Mouse (Mus musculus) bone marrow macrophage, adult 2 months (primary cell): ENCODE results near the gene Ilf3.

Source experiments
- CTCF ChIP-seq: IDR thresholded peaks from 2 replicates; pipeline ENCODE4 v1.5.1; 2012; ENCODE audit warnings: low read depth, mild to moderate bottlenecking, low read length, moderate library complexity
- POLR2A ChIP-seq: IDR thresholded peaks from 2 replicates; pipeline ENCODE4 v1.6.1; 2012; ENCODE audit warnings: mild to moderate bottlenecking, low read depth, low read length, borderline replicate concordance

- TF ChIP-seq CTCF: no peak
- no peak for TF ChIP-seq POLR2A
Measured at GRCm38 (mm10) chr9:21333523-21333922, 34.1 kb upstream of the Ilf3 start.
